Mouse (Mus musculus): Measurements from ENCODE around the gene Cmtm4. TPM values are rescaled to one million over a fixed set of nuclear protein-coding genes. Genes with fewer than 3 reads are reported as not detected.

The Cmtm4 gene
- polyA plus RNA-seq, 1 experiment from 2014 or later = 1.8 TPM

DNA sequence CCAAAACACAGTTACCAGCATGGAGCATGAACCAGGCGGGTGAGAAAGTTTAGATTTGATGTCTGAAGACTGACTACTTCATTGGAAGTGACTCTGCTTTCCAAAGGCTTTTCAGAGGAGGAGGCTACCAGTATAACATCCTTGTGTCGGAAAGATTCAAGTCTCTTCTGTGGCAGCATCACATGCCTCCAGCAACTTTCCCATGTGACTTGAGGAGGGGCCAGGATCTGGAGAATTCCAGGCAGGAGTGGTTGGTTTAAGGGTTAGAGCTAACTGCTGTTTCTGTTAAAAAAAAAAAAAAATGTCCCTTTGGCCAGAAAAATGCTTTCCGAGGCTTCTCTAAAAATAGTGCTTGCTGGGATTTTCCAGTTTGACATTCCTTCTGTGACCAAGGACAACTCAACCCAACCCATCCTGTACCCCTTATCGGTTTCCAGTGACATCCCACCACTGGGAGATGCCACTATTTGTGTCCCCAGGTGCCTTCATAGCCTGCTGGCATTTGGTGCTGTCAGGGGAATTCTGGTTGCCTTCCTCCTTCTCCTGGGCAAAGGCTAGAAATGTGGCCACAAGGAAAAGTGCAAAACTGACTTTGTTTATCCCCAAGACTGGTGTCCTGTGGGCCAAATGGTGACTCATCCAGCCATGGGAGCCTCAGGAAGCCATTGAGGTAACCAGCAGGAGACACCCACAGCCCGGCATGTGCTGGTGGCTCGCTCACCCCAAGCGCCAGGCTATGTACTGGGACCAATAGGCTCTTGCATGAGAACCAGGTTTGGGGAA lies 12.9 kb upstream of the Cmtm4 start:
- 90% methylated on average over 7 of the region's 7 CpGs for WGBS
- Histone ChIP-seq H3K36me3 (no peaks in the 10 kb centered on the region), H3K27me3 (no peaks in the 10 kb centered on the region), H3K4me2 (replicated peaks) (no peak overlapping the region), H3K4me1 (replicated peaks) (peaks cover 7% of the 10 kb centered on the region; the same call in 1 of the 2 replicates), H3K9me3 (no peaks in the 10 kb centered on the region), H3K9ac (replicated peaks) (no peak overlapping the region), H3K27ac (no peak overlapping the region), H3K4me3 (replicated peaks) (no peak overlapping the region)
- ATAC-seq = no peak

DNA sequence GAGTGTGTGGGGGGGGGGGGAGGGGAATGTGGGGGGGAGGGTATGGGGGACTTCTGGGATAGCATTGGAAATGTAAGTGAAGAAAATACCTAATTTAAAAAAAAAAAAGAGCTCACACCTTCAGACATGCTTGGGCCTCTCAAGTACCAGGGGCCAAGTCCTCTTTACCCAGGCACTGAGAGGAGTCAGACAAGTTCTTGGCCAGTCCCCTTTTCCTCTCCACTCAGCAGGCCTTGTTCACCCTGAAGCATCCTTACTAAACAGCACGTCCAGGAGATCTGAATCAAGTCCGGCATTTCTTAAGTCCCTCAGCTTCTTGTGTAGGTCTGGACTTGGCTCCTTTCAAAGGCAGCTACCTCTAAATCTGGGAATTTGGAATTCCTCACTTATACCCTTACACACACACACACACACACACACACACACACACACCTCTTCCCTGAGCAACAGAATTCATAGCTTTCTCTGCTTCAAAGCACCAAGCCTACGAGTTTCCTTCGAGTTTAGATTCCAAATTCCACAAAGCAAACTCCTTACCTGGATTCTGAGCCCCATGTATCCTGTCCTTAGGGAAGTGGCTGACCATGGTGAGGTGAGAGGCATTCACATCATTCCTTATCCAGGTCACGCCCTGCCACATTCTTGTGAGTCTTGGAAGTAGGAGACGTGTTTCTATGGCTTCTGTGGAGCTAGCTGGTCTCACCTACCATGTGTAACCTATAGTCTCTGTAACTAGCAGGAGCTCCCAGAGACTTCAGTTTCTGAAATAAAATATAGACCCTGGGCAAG lies 10.9 kb upstream of the Cmtm4 start:
- H3K9me3 ChIP-seq = no peaks in the 10 kb centered on the region
- no peaks in the 10 kb centered on the region for H3K27me3 ChIP-seq
- WGBS = 86% methylated on average over 6 of the region's 6 CpGs
- H3K4me2 ChIP-seq (replicated peaks) = no peak overlapping the region
- no peak overlapping the region for H3K9ac ChIP-seq (replicated peaks)
- ATAC-seq = no peak
- H3K4me3 ChIP-seq (replicated peaks) = no peak overlapping the region
- no peak overlapping the region for H3K27ac ChIP-seq
- peaks cover 7% of the 10 kb centered on the region; the same call in 1 of the 2 replicates for H3K4me1 ChIP-seq (replicated peaks)
- no peaks in the 10 kb centered on the region for H3K36me3 ChIP-seq

GRCm38 (mm10) chr8:104405430-104406187 lies 10.0 kb upstream of the Cmtm4 start:
- ATAC-seq = no peak
- 79% methylated on average over 15 of the region's 15 CpGs for WGBS
- Histone ChIP-seq H3K9me3 (no peaks in the 10 kb centered on the region), H3K4me2 (replicated peaks) (no peak overlapping the region), H3K36me3 (no peaks in the 10 kb centered on the region), H3K9ac (replicated peaks) (no peak overlapping the region), H3K4me1 (replicated peaks) (peaks cover 1% of the 10 kb centered on the region; the same call in 1 of the 2 replicates), H3K27ac (no peak overlapping the region), H3K4me3 (replicated peaks) (no peak overlapping the region), H3K27me3 (no peaks in the 10 kb centered on the region)

GRCm38 (mm10) chr8:104403596-104403995 lies 8.0 kb upstream of the Cmtm4 start:
- Histone ChIP-seq H3K4me2 (replicated peaks) (no peak overlapping the region), H3K27ac (no peak overlapping the region), H3K4me3 (replicated peaks) (no peak overlapping the region), H3K36me3 (no peaks in the 10 kb centered on the region), H3K27me3 (no peaks in the 10 kb centered on the region), H3K9me3 (no peaks in the 10 kb centered on the region), H3K9ac (replicated peaks) (no peak overlapping the region), H3K4me1 (replicated peaks) (no peaks in the 10 kb centered on the region)
- 72% methylated on average over 3 of the region's 3 CpGs for WGBS
- no peak for ATAC-seq

DNA sequence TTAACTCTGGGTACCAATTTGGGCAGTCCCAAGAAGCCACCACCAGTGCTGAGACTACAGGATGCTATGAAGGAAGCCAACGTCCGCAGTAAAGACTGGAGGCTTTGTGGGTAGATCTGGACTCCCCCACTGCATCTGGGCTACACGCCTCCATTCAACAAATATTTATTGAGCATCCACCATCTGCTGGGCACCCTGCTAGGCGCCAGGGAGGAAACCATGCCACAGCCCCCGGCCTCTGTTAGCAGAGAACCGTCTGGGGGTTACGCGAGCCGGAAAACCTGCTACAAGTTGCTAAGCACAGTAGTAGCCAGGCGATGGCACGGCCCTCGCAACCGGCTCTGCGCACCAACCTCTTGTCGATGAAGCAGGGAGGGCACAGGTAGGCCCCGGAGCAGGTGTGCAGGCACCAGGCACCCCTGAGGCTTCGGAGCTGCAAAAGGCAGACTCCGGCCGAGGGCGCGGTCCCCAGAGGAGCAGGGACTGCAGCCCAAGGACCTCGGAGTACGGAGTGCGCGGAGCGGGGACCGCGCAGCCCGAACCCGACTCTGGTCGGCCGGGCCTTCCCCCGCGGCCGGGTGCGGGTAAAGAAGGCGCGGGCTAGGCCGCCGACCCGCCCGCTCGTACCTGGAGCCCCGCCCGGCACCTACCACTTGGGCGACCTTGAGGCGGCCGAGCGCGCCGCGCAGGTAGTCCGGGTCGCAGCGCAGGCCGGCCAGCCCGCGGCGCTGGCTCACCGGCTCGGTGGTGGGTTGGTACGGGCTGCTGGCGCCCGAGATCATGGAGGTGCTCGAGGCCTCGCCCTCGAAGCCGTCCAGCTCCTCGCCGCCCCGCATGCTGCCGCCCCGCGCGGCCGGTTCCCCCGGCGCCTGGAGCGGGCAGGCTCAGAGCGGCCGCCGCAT lies 555 bp downstream of the Cmtm4 start:
- peaks cover 3% of the 10 kb centered on the region; the same call in 1 of the 2 replicates for H3K9me3 ChIP-seq

DNA sequence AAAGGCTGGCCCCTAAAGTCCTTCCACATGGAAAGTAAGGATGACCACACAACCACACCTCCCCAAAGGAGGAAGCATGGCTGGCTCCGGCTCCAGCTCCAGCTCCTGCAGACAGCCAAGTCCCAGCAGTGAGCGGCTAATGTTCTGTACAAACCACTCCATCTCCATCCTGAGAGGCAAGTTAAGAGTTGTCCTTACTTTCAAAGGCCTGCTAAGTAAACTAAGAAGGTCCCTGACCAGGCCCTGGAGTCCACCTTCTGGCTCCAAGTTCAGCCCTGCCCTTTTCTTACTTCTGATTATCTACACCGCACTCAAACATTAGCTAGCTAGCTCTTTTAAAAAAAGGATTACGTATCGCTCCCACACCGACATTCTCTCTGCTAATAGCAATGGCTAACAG lies 1.8 kb downstream of the Cmtm4 start:
- Histone ChIP-seq H3K9ac (replicated peaks) (no peak overlapping the region), H3K27ac (no peak overlapping the region), H3K4me2 (replicated peaks) (peak overlapping the region; percentile 84), H3K27me3 (no peaks in the 10 kb centered on the region), H3K4me3 (replicated peaks) (peak overlapping the region; percentile 76; the same call in 1 of the 2 replicates), H3K4me1 (replicated peaks) (peaks cover 21% of the 10 kb centered on the region), H3K9me3 (peaks cover 3% of the 10 kb centered on the region; the same call in 1 of the 2 replicates), H3K36me3 (no peaks in the 10 kb centered on the region)
- WGBS = 81% methylated on average over 6 of the region's 6 CpGs
- no peak for ATAC-seq

More for the DNA sequence above, 555 bp downstream of the Cmtm4 start:
- ATAC-seq = peak; percentile 84
- H3K4me1 ChIP-seq (replicated peaks) = peaks cover 21% of the 10 kb centered on the region
- H3K4me2 ChIP-seq (replicated peaks) = peak overlapping the region; percentile 84
- peak overlapping the region; percentile 84 for H3K27ac ChIP-seq
- no peaks in the 10 kb centered on the region for H3K36me3 ChIP-seq
- no peaks in the 10 kb centered on the region for H3K27me3 ChIP-seq
- under 1% methylated on average over 76 of the region's 82 CpGs for WGBS
- H3K9ac ChIP-seq (replicated peaks) = peak overlapping the region; percentile 90
- H3K4me3 ChIP-seq (replicated peaks) = peak overlapping the region; percentile 76

DNA sequence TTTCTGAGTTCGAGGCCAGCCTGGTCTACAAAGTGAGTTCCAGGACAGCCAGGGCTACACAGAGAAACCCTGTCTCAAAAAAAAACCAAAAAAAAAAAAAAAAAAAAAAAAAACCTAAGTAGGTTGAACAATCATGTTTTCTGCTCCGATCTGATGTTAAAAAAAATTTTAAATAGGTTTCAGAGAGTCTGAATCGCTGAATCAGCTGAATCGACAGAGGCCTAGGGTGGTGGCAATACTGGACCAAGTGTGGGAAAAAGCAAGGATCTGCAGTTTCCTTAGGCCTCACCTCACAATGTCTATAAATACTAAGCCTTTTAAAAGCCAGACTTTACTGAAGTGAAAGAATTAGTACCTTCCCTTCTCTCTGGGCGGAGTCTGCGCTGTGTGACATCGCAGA lies 2.5 kb downstream of the Cmtm4 start:
- H3K27me3 ChIP-seq = no peaks in the 10 kb centered on the region
- no peak overlapping the region for H3K4me2 ChIP-seq (replicated peaks)
- no peaks in the 10 kb centered on the region for H3K36me3 ChIP-seq
- WGBS = 97% methylated on average over 7 of the region's 7 CpGs
- peaks cover 21% of the 10 kb centered on the region for H3K4me1 ChIP-seq (replicated peaks)
- H3K27ac ChIP-seq = no peak overlapping the region
- no peak for ATAC-seq
- H3K9me3 ChIP-seq = peaks cover 3% of the 10 kb centered on the region; the same call in 1 of the 2 replicates
- no peak overlapping the region for H3K4me3 ChIP-seq (replicated peaks)
- H3K9ac ChIP-seq (replicated peaks) = no peak overlapping the region

DNA sequence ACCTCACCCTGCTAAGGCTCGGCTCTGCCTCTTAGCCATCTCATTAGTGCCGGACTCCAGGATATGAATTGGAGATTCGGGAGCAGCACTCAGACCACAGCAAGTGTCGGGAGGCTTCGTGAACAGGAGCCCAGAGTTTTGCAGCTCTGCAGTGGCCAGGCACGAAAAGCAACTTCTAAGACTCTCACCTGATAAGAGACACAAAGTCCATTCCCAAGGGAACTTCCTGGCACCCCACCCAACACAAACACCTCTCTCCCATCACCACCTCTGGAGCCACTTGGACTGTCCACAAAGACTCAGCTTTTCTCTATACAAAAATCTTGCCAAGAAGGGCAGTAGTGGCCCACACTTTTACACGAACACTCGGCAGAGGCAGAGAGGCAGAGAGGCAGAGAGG lies 5.4 kb downstream of the Cmtm4 start:
- H3K36me3 ChIP-seq = no peaks in the 10 kb centered on the region
- H3K9ac ChIP-seq (replicated peaks) = no peak overlapping the region
- H3K27ac ChIP-seq = no peak overlapping the region
- peaks cover 42% of the 10 kb centered on the region for H3K4me1 ChIP-seq (replicated peaks)
- no peaks in the 10 kb centered on the region for H3K9me3 ChIP-seq
- no peak overlapping the region for H3K4me3 ChIP-seq (replicated peaks)
- no peaks in the 10 kb centered on the region for H3K27me3 ChIP-seq
- ATAC-seq = no peak
- 84% methylated on average over 8 of the region's 8 CpGs for WGBS
- no peak overlapping the region for H3K4me2 ChIP-seq (replicated peaks)

GRCm38 (mm10) chr8:104387980-104388379 lies 7.6 kb downstream of the Cmtm4 start:
- WGBS = 87% methylated on average over 2 of the region's 2 CpGs
- no peaks in the 10 kb centered on the region for H3K27me3 ChIP-seq
- ATAC-seq = no peak
- H3K36me3 ChIP-seq = no peaks in the 10 kb centered on the region
- H3K9ac ChIP-seq (replicated peaks) = no peak overlapping the region
- H3K27ac ChIP-seq = no peak overlapping the region
- H3K4me2 ChIP-seq (replicated peaks) = no peak overlapping the region
- no peak overlapping the region for H3K4me3 ChIP-seq (replicated peaks)
- H3K9me3 ChIP-seq = no peaks in the 10 kb centered on the region
- H3K4me1 ChIP-seq (replicated peaks) = peaks cover 28% of the 10 kb centered on the region

- Histone ChIP-seq H3K4me1 (replicated peaks) (peaks cover 30% of the 10 kb centered on the region), H3K4me3 (replicated peaks) (no peak overlapping the region), H3K9ac (replicated peaks) (no peak overlapping the region), H3K9me3 (no peaks in the 10 kb centered on the region), H3K4me2 (replicated peaks) (no peak overlapping the region), H3K27me3 (no peaks in the 10 kb centered on the region), H3K36me3 (no peaks in the 10 kb centered on the region), H3K27ac (no peak overlapping the region)
- 68% methylated on average over 7 of the region's 7 CpGs for WGBS
- ATAC-seq = no peak
Measured at GRCm38 (mm10) chr8:104387501-104387900, 8.1 kb downstream of the Cmtm4 start.

DNA sequence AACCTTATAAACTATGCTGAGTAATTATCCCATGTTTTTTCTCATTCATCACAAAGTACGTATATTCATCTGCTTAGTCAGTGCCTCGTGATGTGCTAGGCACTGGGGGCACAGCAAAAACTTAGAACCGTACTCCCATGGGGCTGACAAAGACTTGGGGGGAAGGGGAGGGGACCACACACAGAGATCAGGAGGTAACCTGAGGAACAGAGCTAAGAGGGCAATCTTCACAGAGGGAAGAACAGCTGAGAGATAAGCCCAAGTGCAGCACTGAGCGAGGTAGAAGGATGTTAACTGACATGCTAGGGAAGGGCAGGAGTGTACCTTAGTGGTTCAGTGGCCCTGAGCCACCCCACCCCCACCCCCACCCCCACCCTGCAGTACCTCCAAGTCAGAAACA lies 8.9 kb downstream of the Cmtm4 start:
- Histone ChIP-seq H3K4me3 (replicated peaks) (no peak overlapping the region), H3K9me3 (no peaks in the 10 kb centered on the region), H3K4me1 (replicated peaks) (peaks cover 35% of the 10 kb centered on the region), H3K9ac (replicated peaks) (no peak overlapping the region), H3K27ac (no peak overlapping the region), H3K4me2 (replicated peaks) (no peak overlapping the region), H3K27me3 (no peaks in the 10 kb centered on the region), H3K36me3 (no peaks in the 10 kb centered on the region)
- WGBS = 14% methylated on average over 4 of the region's 4 CpGs
- no peak for ATAC-seq

Measured in midbrain, embryonic 13.5 days (tissue).